Mouse (Mus musculus) R1 (cell line): ENCODE results near the gene Plin1.
A peak's percentile ranks its signal among the peaks of the same experiment; 100 is the strongest.

Experiments used
- DNase-seq: peaks from one replicate; pipeline ENCODE4 v3.0.0-alpha.2; 2018; ENCODE audit warnings: low read depth, low spot score

Gene Plin1

DNA sequence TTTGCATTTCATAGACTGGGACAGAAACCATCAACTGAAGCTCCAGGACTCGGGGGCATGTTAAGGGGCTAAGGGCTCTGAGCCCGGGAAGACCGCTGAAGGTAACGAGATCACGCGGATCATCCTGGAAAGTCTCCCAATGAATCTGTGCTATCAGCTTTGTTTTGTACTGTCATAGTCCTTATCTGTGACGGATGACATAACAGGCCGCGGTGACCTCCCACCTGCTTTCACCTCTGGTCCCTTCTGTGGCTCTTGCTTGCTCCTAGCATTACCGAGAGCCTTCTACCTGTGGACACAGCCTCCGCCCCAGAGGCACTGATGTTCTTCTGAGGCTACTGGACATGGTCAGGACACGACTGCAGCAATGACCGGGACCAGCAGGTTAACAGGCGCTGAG, 3.8 kb upstream of the Plin1 start:
- DNase-seq = no peak

GRCm38 (mm10) chr7:79734563-79734962, 1.9 kb upstream of the Plin1 start:
- no peak for DNase-seq

DNA sequence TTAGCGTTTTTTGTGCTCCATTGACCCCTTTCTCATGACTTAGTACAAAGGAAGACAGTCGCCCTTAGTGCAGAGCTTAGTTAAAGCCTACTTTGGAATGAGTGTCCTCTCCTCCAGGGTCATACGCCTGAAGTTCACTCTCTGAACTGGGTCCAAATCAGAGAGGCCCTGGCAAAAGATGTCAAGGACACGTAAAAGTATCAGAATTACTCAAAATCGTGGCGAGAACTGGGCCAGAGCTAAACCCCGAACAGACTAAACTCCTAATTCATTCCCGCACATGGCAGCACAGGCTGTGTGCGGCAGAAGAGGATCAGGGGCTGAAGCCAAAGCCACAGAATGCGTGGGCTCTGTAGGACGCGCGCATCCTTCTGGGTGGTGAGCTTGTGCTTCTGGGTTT, 1.3 kb downstream of the Plin1 start:
- no peak for DNase-seq

- DNase-seq = peak; percentile 65
Measured at GRCm38 (mm10) chr7:79729743-79730370, 2.8 kb downstream of the Plin1 start.

DNA sequence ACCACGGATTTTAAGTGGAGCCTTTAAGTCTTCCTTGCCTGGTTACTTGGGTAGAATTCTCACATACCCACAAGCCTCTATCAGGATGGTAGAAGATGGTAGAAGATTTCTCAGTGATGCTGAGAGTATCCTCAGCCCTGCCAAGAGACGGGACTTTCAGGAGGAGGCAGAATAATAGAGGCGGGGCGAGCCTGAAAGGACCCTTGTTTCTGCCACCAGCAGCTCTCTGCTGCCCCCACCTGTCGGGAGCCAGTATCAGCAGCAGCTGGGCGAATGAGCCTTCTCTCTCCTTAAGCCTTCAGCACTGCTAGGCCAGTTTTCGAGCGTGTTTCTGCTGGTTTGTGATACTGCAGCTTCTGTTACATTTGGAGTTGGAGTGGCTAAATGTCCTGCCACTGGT, 3.5 kb downstream of the Plin1 start:
- DNase-seq = peak; percentile 80

DNA sequence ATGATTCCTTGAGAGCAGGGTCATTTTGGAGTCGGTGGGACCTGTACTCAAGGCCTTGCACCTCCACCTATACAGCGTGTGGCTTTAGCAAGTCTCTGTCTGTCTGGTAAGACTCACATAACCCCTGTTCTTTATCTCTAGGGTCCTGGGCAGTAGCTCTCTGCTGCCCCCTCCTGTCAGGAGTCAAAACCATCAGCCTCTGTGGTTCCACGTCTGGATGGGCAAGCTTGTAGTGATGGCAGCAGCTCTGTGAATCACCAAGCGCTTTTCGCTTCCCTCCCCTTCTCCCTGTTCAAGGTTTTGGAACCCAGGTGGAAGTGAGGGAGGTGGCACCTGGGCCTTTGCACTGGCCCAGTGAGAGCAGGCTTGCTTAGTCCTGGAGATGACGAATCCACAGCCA, 4.5 kb downstream of the Plin1 start:
- peak; percentile 87 for DNase-seq

DNA sequence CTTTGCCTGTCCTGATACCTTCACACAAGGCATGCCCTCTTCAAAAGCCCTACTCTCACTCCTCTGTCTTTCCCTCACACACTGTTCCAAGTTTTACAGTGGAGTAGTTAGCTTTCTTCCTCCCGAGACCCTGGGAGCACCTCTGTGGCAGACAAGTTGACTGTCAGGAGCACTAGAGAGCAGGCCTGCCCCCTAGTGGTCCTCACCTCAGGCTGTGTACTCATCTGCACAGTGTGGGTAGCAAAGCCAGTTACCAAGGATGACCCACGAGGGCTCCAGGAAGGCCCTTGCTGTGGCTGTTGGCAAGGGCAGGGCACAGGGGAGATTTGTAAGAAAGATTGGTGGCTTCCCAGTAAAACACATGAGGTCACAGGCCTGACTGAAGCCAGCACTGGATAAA, 5.6 kb downstream of the Plin1 start:
- DNase-seq = peak; percentile 79

GRCm38 (mm10) chr7:79721386-79721977, 11.2 kb downstream of the Plin1 start:
- DNase-seq = peak; percentile 67

DNA sequence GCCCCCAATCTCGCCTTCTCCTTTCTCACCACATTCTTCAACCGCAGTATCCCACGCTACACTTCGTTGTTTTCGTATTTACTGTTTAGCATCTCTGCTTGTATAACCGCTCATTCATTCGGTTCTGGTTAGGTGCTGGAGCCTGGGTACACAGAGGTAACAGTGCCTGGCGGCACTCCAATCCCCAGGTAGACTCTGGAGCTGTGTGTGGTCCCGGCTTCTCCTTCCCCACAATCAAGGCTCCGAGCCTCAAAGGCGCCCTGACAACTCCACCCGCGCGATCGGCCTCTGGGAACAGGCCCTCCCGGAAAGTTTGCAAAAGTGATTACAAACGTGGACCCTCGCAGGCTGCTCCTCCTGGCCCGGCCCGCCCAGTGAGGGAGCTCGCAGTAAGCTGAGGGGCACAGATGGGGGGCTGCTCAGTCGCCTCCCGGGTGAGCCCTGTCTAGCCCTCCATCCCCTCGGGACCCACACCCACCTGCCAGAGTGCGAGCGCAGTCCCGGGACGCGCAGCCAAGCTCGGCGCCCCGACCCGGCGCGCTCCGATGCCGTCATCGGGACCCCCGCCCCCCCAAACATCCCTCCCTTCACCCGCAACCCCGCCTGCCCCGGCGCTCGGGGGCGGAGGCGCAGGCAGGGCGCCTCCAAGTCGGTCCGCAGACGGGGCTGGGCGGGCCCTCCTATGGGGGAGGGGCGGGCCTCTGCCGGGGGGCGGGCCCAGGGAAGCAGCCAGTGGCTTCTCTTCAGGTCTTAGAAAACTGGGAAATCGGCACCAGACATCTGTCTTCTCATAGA, 17.3 kb downstream of the Plin1 start, which contains the start of gene Kif7:
TSS of gene Kif7 (minus strand) at position 534 of the 795 bp plus-strand sequence.
- DNase-seq = peak; percentile 93

DNA sequence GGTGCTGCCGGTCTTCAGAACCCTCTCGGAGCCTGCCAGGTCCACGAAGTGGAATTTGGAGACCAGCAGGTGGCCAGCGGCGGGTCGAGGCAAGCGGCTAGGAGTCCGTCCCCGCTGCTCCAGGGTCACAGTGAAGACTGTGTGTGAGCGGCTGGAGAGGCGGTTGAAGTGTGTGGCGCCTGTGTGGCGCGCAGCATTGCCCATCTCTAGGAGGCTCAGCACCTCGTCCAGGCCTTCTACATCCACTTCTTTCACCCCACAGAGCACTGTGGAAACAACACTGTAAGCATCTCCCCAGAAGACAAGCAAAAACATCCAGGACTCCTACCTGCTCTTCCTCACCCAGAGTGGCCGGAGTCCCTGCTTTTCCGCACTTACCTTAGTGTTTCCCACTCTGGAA, 21.9 kb downstream of the Plin1 start:
- DNase-seq = no peak

- peak; percentile 82 for DNase-seq
Measured at GRCm38 (mm10) chr7:79710130-79710607, 22.5 kb downstream of the Plin1 start.

DNA sequence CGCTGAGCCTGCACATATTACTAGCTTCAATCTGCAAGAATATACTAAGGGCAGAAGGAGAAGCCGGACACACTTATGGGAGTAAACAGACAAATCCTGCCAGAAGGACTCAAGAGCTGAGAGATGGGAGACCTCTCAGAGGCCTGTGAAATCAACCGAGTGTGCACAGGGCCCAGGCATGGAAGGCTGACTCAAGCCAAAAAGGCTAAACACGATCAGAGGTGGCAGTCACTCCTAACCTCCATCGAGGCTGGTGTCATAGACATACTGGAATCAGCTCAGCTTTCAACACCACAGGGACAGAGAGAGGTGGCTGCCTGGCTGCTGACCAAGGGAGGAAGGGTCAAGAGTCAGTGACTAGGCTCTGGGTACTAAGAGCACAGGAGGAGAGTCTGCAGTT, 27.5 kb downstream of the Plin1 start:
- DNase-seq = no peak

GRCm38 (mm10) chr7:79702755-79703154, 29.9 kb downstream of the Plin1 start:
- DNase-seq = no peak

DNA sequence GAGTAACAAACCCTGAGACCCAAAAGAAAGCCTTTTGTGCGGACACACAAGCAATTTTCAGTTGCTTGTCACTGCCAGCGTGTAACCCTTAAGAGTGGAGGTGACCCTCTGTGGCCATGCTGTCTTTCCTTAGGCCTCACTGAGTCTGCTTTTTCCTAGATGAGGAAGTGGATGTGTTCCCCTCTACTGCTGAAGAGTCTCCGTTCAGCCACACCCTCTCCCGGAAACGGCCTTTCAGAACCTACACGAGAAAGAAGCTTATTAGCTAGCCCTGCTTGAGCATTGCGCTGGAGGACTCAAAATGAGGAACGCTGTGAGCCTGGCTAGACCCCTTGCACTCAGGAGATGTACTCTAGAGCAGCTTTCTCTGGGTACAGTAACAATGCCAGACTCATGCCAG, 36.2 kb downstream of the Plin1 start:
- no peak for DNase-seq

- DNase-seq = peak; percentile 77
Measured at GRCm38 (mm10) chr7:79680231-79680630, 52.5 kb downstream of the Plin1 start.

- peak; percentile 44 for DNase-seq
Measured at GRCm38 (mm10) chr7:79679186-79679585, 53.5 kb downstream of the Plin1 start.

GRCm38 (mm10) chr7:79670900-79671604, 61.7 kb downstream of the Plin1 start:
- no peak for DNase-seq
